Mouse (Mus musculus) kidney, adult 2 months (tissue): ENCODE measurements around the gene Wdfy4. TPM values are rescaled to one million over a fixed set of nuclear protein-coding genes. Genes with fewer than 3 reads are reported as not detected.

Source experiments
- DNase-seq: peaks from one replicate; pipeline ENCODE4 v3.0.0; 2021
- H3K27ac ChIP-seq: fragments of 200-500 bp; 2 replicates; pipeline ENCODE4 v1.5.1; 2012; ENCODE audit warnings: low read depth, low read length, control low read depth, inconsistent platforms; ENCODE audit not compliant: insufficient read depth
- H3K27me3 ChIP-seq: fragments of 200-500 bp; replicated peaks from 2 replicates; pipeline ENCODE4 v1.6.1; 2012; ENCODE audit warnings: mild to moderate bottlenecking, moderate library complexity, low read length, inconsistent platforms; ENCODE audit not compliant: control insufficient read depth, insufficient read depth
- H3K36me3 ChIP-seq: fragments of 200-500 bp; 2 replicates; pipeline ENCODE4 v1.6.1; 2012; ENCODE audit warnings: mild to moderate bottlenecking, moderate library complexity, low read length, inconsistent platforms; ENCODE audit not compliant: control insufficient read depth, insufficient read depth
- H3K4me1 ChIP-seq: fragments of 200-500 bp; 2 replicates; pipeline ENCODE4 v1.6.1; 2011; ENCODE audit warnings: low read length; ENCODE audit not compliant: control insufficient read depth, insufficient read depth
- H3K4me3 ChIP-seq: fragments of 200-500 bp; 2 replicates; pipeline ENCODE4 v1.5.1; 2011; ENCODE audit warnings: mild to moderate bottlenecking, low read depth, low read length, control low read depth; ENCODE audit not compliant: insufficient read depth
- CTCF ChIP-seq: fragments of 200-500 bp; conservative IDR thresholded peaks from 2 replicates; pipeline ENCODE4 v1.5.1; 2011; ENCODE audit warnings: low read depth, mild to moderate bottlenecking, control low read depth, low read length, moderate library complexity, mixed read lengths; ENCODE audit not compliant: insufficient read depth, insufficient read length
- POLR2A ChIP-seq: fragments of 200-500 bp; IDR thresholded peaks from one replicate; pipeline ENCODE4 v1.6.1; 2011; ENCODE audit warnings: low read depth, low read length, control low read depth
- WGBS: fragments of 180-500 bp; shearing (Covaris S2); methylation state at CpG from one replicate; pipeline ENCODE4 v1.1.7; 2018; 5-methylcytosine and 5-hydroxymethylcytosine counted together
- polyA plus RNA-seq: library from polyadenylated mRNA; depleted of rRNA; stranded (reverse); fragments of >200 nt; gene quantifications from 2 replicates; pipeline ENCODE4 v1.2.3, GENCODE M21; 2012

Wdfy4 gene
- polyA plus RNA-seq, 1 experiment: 4.1 TPM

- H3K27ac ChIP-seq: no peak overlapping the region
- no peak for DNase-seq
- H3K4me3 ChIP-seq: no peak overlapping the region
- no peaks in the 10 kb centered on the region for H3K36me3 ChIP-seq
- no peaks in the 10 kb centered on the region for H3K27me3 ChIP-seq
- WGBS: 72% methylated on average over 8 of the region's 8 CpGs
- no peak for TF ChIP-seq POLR2A
- TF ChIP-seq CTCF: no peak
- H3K4me1 ChIP-seq: no peaks in the 10 kb centered on the region
Observed at GRCm38 (mm10) chr14:33053441-33053840, 131.9 kb downstream of the Wdfy4 start.

GRCm38 (mm10) chr14:33045217-33045616 lies 140.1 kb downstream of the Wdfy4 start:
- TF ChIP-seq POLR2A (no peak), CTCF (no peak)
- Histone ChIP-seq H3K27me3 (no peaks in the 10 kb centered on the region), H3K4me3 (no peak overlapping the region), H3K27ac (no peak overlapping the region), H3K36me3 (no peaks in the 10 kb centered on the region), H3K4me1 (no peaks in the 10 kb centered on the region)
- DNase-seq: no peak
- 80% methylated on average over 3 of the region's 3 CpGs for WGBS

GRCm38 (mm10) chr14:33036811-33037210 lies 148.5 kb downstream of the Wdfy4 start:
- 66% methylated on average over 3 of the region's 3 CpGs for WGBS
- no peak overlapping the region for H3K4me3 ChIP-seq
- no peak for DNase-seq

GRCm38 (mm10) chr14:33035386-33035785 lies 149.9 kb downstream of the Wdfy4 start:
- no peaks in the 10 kb centered on the region for H3K36me3 ChIP-seq
- 37% methylated on average over 5 of the region's 5 CpGs for WGBS
- peak; percentile 57 for DNase-seq
- no peak overlapping the region for H3K27ac ChIP-seq
- TF ChIP-seq POLR2A: no peak
- no peak for TF ChIP-seq CTCF
- no peaks in the 10 kb centered on the region for H3K27me3 ChIP-seq
- no peak overlapping the region for H3K4me3 ChIP-seq
- H3K4me1 ChIP-seq: no peaks in the 10 kb centered on the region; the same call in 1 of the 2 replicates

More at GRCm38 (mm10) chr14:33036811-33037210, 148.5 kb downstream of the Wdfy4 start:
- H3K27ac ChIP-seq: no peak overlapping the region
- TF ChIP-seq POLR2A (no peak), CTCF (no peak)
- no peaks in the 10 kb centered on the region for H3K36me3 ChIP-seq
- H3K4me1 ChIP-seq: no peaks in the 10 kb centered on the region; the same call in 1 of the 2 replicates
- no peaks in the 10 kb centered on the region for H3K27me3 ChIP-seq

GRCm38 (mm10) chr14:33033424-33033823 lies 151.9 kb downstream of the Wdfy4 start:
- peak; percentile 16 for DNase-seq
- Histone ChIP-seq H3K4me1 (no peaks in the 10 kb centered on the region; the same call in 1 of the 2 replicates), H3K36me3 (no peaks in the 10 kb centered on the region), H3K27ac (no peak overlapping the region), H3K27me3 (no peaks in the 10 kb centered on the region), H3K4me3 (no peak overlapping the region)
- TF ChIP-seq CTCF: peak; percentile 69
- no peak for TF ChIP-seq POLR2A
- WGBS: 48% methylated on average over 6 of the region's 6 CpGs

- Histone ChIP-seq H3K4me1 (no peaks in the 10 kb centered on the region; the same call in 1 of the 2 replicates), H3K27ac (no peak overlapping the region), H3K4me3 (no peak overlapping the region), H3K27me3 (no peaks in the 10 kb centered on the region), H3K36me3 (no peaks in the 10 kb centered on the region)
- no peak for DNase-seq
- TF ChIP-seq CTCF: no peak
- TF ChIP-seq POLR2A: no peak
- WGBS: 86% methylated on average over 3 of the region's 3 CpGs
Observed at GRCm38 (mm10) chr14:33030849-33031248, 154.5 kb downstream of the Wdfy4 start.

- TF ChIP-seq CTCF (no peak), POLR2A (no peak)
- H3K27me3 ChIP-seq: no peaks in the 10 kb centered on the region
- no peaks in the 10 kb centered on the region for H3K36me3 ChIP-seq
- H3K4me1 ChIP-seq: no peaks in the 10 kb centered on the region
- H3K27ac ChIP-seq: no peak overlapping the region
- DNase-seq: no peak
- 50% methylated on average over 5 of the region's 5 CpGs for WGBS
- no peak overlapping the region for H3K4me3 ChIP-seq
Observed at GRCm38 (mm10) chr14:33019606-33020005, 165.7 kb downstream of the Wdfy4 start.
